Mouse (Mus musculus): ENCODE measurements around the gene Hscb. TPM values are rescaled to one million over a fixed set of nuclear protein-coding genes. Genes with fewer than 3 reads are reported as not detected.

The Hscb gene
- polyA plus RNA-seq, 1 experiment from 2014 or later: 31.3 TPM

DNA sequence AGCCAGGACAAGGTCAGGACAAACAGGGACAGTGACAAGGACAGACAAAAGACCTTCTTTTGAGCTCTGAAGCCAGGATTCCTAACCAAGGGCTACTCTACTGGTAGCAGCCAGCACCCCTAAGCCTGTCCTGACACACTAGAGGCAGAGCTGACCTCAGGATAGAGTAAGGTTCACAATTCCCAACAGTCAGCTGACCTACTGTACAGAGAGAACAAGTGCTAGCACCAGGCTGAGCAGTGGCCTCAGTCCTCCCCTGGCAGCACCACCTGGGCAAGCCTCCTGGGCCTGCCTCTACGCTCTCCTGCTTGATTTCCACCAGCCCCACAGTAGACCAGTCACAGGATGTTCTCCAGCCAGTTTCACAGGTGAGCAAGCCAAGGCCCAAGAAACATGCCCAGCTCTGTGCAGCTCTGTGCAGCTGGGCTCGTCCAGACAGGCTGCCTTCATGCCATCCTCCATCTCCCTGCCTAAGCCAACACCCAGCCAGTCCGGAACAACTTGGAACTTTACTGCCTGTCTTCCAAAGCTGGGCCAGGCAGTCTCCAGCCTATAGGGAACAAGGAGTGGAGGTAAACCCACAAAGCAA is 38.4 kb downstream of the Hscb start:
- Histone ChIP-seq H3K9me3 (no peaks in the 10 kb centered on the region), H3K36me3 (peaks cover 82% of the 10 kb centered on the region), H3K4me1 (peaks cover 8% of the 10 kb centered on the region; the same call in 1 of the 2 replicates), H3K27me3 (no peaks in the 10 kb centered on the region), H3K27ac (no peak overlapping the region), H3K4me2 (replicated peaks) (no peak overlapping the region), H3K4me3 (no peak overlapping the region), H3K9ac (no peak overlapping the region)
- ATAC-seq (ENCODE audit: insufficient number of reproducible peaks, insufficient read depth, low FRiP score, low TSS enrichment): no peak
- 87% methylated on average over 3 of the region's 3 CpGs for WGBS

DNA sequence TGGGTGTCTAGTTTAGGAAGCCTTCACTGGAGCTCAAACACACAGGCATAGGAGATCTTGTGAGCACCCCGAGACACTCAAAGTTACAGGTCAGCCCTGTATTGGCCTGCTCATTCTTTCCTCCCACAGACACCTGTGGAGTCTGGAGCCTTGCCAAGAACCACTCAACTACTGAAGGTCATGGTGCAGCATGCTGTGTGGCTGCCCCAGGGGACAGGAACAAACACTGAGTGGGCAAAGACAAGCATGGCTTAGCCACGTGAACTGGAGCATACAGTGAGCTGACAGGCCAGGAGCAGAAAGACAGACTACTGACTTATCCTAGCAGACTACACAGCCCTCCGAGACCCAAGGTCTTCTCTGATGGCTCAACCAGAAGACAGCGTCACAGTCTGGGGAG is 41.9 kb downstream of the Hscb start:
- WGBS: 78% methylated on average over 4 of the region's 4 CpGs
- no peaks in the 10 kb centered on the region for H3K4me1 ChIP-seq

DNA sequence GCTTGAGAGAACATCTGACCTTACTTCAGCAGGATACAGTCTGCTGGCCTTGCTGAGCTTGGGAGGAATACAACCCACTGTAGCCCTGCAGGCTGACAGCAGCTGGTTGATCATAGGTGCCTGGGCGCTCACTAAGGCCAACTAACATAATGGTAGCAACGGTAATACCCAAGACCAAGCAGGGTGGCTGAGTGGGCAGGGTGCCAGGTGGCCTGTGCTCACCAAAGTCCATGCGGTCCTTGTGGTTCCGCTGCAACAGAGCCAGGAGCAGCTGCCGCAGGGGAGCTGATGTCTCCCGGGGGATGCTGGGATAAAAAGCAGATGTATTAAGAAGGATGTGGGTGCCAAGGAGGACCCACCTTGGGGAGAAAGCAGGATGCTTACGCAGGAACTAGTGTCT is 45.2 kb downstream of the Hscb start:
- no peak overlapping the region for H3K9ac ChIP-seq
- no peak overlapping the region for H3K27ac ChIP-seq
- H3K4me2 ChIP-seq (replicated peaks): no peak overlapping the region
- WGBS: 96% methylated on average over 7 of the region's 7 CpGs
- H3K9me3 ChIP-seq: no peaks in the 10 kb centered on the region
- H3K4me3 ChIP-seq: no peak overlapping the region
- H3K27me3 ChIP-seq: no peaks in the 10 kb centered on the region
- no peak for ATAC-seq (ENCODE audit: insufficient number of reproducible peaks, insufficient read depth, low FRiP score, low TSS enrichment)
- no peaks in the 10 kb centered on the region for H3K4me1 ChIP-seq
- H3K36me3 ChIP-seq: peaks cover 96% of the 10 kb centered on the region

More for the DNA sequence above, 41.9 kb downstream of the Hscb start:
- ATAC-seq (ENCODE audit: insufficient number of reproducible peaks, insufficient read depth, low FRiP score, low TSS enrichment): no peak
- Histone ChIP-seq H3K36me3 (peaks cover 93% of the 10 kb centered on the region), H3K27ac (no peak overlapping the region), H3K4me3 (no peak overlapping the region), H3K9ac (no peak overlapping the region), H3K27me3 (no peaks in the 10 kb centered on the region), H3K4me2 (replicated peaks) (no peak overlapping the region), H3K9me3 (no peaks in the 10 kb centered on the region)

DNA sequence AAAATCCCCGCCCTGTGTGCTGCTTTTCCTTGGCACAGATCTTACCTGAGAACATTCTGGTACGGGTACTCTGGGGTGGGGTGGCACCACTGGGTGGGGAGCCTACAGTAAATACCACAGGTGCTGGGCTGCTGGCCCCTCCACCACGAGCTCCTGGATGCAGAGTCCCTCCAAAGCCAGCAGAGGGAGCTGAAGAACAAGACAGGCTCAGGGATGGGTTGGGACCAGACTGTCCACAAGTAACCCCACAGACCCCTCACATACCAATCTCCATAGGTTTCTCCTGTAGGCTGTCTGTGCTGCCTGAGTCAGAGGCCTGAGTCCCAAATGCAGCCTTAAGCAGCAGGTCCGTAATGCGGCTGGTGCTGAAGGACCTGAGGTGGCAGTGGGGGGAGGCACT is 50.9 kb downstream of the Hscb start:
- no peak overlapping the region for H3K9ac ChIP-seq
- ATAC-seq (ENCODE audit: insufficient number of reproducible peaks, insufficient read depth, low FRiP score, low TSS enrichment): no peak
- H3K27ac ChIP-seq: no peak overlapping the region
- no peaks in the 10 kb centered on the region for H3K9me3 ChIP-seq
- 67% methylated on average over 5 of the region's 5 CpGs for WGBS
- no peaks in the 10 kb centered on the region for H3K27me3 ChIP-seq
- H3K4me1 ChIP-seq: no peaks in the 10 kb centered on the region
- no peak overlapping the region for H3K4me3 ChIP-seq
- peaks cover 94% of the 10 kb centered on the region for H3K36me3 ChIP-seq
- H3K4me2 ChIP-seq (replicated peaks): no peak overlapping the region

DNA sequence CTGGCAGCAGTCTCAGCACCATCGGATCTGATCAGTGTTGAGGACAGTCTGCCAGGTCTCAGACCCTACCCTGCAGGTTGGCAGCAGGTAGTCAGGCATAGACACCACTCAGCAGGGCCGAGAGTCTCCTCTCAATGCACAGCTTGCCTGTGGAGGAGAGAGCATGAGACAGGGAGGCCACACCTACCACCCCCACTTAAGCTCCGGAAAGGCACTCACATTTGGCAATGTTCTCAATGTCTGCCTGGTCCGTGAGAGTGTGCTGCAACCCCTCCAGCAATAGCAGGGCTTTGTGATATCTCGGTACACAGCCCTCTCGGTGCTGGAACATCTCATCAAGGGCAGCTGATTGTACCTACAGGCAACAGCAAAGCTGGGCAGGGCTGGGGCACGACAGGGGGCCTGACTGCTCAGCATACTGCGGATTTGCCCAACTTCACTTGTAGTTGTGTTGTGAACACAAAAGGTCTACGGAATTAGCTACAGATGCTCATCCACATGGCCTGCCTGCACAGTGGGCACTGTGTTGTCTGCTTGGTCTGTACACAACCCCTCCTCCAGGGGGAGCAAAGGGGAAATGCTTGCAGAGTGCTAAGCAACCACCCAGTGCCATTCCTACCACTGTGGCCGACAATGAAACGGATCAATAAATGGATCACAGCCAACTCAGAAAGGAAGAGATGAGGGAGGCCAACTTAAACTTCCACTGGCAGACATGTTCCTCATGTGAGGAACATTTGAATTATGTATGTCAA is 53.3 kb downstream of the Hscb start:
- Histone ChIP-seq H3K9me3 (no peaks in the 10 kb centered on the region), H3K4me3 (no peak overlapping the region), H3K4me2 (replicated peaks) (no peak overlapping the region), H3K4me1 (no peaks in the 10 kb centered on the region), H3K27me3 (no peaks in the 10 kb centered on the region), H3K9ac (no peak overlapping the region), H3K36me3 (peaks cover 70% of the 10 kb centered on the region), H3K27ac (no peak overlapping the region)
- no peak for ATAC-seq (ENCODE audit: insufficient number of reproducible peaks, insufficient read depth, low FRiP score, low TSS enrichment)
- WGBS: 84% methylated on average over 11 of the region's 11 CpGs

DNA sequence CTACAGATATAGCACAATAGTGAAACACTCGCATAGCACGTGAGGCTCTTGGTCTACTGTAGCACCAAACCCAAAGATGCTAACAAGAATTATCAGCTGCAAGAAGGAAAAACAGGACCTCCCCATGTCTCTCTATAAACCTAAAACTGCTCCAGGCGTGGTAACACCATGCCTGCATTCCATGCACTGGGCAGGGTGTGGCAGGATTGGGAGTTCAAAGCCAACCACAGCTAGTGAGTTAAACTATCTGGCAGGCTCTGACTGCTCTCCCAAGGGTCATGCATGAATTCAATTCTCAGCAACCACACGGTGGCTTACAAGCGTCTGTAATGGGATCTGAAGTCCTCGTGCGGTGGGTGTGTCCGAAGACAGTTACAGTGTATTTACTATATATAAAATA is 56.4 kb downstream of the Hscb start:
- Histone ChIP-seq H3K4me2 (replicated peaks) (no peak overlapping the region), H3K9me3 (no peaks in the 10 kb centered on the region), H3K9ac (no peak overlapping the region), H3K4me3 (no peak overlapping the region), H3K4me1 (peaks cover 9% of the 10 kb centered on the region; the same call in 1 of the 2 replicates), H3K27me3 (no peaks in the 10 kb centered on the region), H3K36me3 (peaks cover 44% of the 10 kb centered on the region), H3K27ac (no peak overlapping the region)
- ATAC-seq (ENCODE audit: insufficient number of reproducible peaks, insufficient read depth, low FRiP score, low TSS enrichment): no peak
- 64% methylated on average over 8 of the region's 8 CpGs for WGBS

DNA sequence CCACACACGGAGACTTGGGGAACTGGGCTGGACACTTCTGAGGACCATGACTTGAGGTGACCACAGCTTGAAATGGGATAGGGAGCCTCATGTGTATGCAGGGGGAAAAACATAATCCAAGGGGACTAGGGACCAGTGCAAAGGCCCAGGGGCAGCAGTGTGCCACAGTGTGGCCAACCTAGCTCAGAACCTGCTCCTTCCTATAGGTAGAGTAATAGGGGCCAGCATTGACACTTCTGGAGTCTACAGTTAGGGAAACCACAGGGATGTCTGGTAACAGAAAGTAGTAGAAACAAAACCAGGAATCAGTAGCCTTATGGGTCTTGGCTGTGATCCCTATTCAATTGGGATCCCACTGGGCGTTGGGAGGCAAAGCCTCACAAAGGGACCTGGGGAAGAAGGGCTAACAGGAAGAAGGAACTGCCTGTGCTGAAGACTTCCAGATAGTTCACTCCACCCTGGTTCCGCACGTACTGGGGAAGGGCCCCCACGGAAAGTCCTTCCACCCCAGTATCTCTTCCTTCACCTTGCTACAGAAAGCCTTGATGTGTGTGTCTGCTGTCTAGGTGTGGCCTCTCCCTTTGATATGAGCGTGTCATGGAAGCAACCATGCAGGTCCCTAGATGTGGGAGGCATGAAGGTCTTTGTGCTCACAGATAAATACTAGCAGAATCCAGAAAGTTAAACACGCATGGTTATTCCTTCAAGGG is 57.9 kb downstream of the Hscb start:
- Histone ChIP-seq H3K36me3 (peaks cover 42% of the 10 kb centered on the region), H3K9me3 (no peaks in the 10 kb centered on the region), H3K27me3 (no peaks in the 10 kb centered on the region), H3K9ac (no peak overlapping the region), H3K4me1 (peaks cover 9% of the 10 kb centered on the region; the same call in 1 of the 2 replicates), H3K4me3 (no peak overlapping the region), H3K4me2 (replicated peaks) (no peak overlapping the region), H3K27ac (no peak overlapping the region)
- no peak for ATAC-seq (ENCODE audit: insufficient number of reproducible peaks, insufficient read depth, low FRiP score, low TSS enrichment)
- WGBS: 84% methylated on average over 7 of the region's 7 CpGs

DNA sequence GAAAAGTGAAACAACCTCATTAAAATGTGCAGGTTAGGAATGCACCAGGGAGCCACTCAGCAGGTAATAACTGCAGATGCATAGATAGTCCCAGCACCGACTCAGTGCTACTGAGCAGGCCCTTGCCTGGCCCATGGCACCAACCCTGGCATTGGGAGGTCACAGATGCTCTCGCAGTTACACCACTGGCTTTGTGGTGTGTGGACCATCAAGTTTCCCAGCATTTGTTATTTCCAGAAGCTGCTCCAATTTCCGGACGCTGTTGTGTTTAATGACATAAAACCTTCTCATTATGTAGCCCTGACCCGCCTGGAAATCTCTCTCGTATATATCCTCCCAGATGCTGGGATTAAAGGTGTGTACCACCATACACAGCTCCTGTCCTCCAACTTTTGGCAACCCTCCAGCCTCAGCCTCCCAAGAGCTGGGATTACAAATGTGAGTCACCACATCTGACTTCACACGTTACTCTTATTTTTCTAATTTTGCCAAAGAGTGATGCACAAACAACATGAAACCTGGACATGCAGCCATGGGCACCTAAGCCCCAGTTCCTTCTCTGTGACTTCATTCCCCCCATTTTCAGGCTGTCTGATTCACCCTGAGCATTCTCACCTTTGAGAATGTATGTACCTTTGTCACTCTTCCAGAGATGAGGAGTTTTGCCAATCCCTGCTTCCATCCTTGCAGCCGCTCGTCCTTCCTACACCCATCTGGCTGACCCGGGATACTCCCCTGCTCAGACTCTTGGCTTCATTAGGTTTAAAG is 58.6 kb downstream of the Hscb start:
- H3K4me2 ChIP-seq (replicated peaks): peak overlapping the region; percentile 72
- no peaks in the 10 kb centered on the region for H3K27me3 ChIP-seq
- peak overlapping the region; percentile 83 for H3K9ac ChIP-seq
- peaks cover 9% of the 10 kb centered on the region; the same call in 1 of the 2 replicates for H3K4me1 ChIP-seq
- 60% methylated on average over 10 of the region's 10 CpGs for WGBS
- 0 out of 2 replicates have a peak overlapping the region, but pooled peaks have one; percentile 43 for H3K27ac ChIP-seq
- peak overlapping the region; percentile 80 for H3K4me3 ChIP-seq
- H3K9me3 ChIP-seq: no peaks in the 10 kb centered on the region
- ATAC-seq (ENCODE audit: insufficient number of reproducible peaks, insufficient read depth, low FRiP score, low TSS enrichment): no peak
- H3K36me3 ChIP-seq: peaks cover 42% of the 10 kb centered on the region

DNA sequence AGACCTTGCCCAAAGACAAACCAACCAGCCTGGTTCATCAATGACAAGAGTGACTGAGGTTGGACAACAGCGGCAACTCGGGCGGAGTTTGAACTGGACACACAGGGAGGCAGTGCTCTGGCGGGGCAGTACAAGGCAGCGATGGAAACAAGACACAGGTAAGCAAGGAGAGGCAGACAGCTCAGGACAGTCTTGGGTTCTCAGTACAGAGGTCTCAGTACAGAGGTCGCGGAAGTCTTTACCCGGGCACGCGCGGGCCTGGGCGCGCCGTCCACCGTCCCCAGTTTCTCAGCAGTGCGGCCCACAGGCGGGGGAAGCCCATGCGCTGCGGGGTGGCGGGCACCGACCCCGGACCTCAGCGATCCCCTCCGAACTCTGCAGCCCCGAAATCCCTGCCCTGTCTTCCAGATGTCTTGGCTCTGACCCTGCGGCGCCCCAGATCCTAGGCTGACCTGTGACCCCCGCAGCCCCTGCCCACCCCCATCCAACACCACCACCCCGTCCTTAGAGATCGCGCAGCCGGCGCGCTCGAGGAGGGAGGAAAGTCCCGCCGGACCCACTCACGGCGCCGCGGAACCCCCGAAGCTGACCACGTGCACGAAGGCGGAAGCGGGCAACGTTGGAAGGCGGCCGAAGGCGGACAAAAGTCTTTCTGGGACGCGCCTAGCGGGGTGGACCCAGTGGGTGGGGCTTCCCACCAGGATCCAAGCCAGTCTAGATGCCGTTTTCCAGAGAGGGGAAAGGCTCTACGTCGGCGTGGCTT is 59.4 kb downstream of the Hscb start, which contains the start of gene Pus1:
Pus1 (minus strand) TSS at position 662 of the 763 bp plus-strand sequence.
- WGBS: under 1% methylated on average over 57 of the region's 57 CpGs
- H3K27me3 ChIP-seq: no peaks in the 10 kb centered on the region
- H3K9me3 ChIP-seq: no peaks in the 10 kb centered on the region
- peak within 1 kb of the TSS; percentile 83 for H3K9ac ChIP-seq
- peak within 1 kb of the TSS; percentile 80 for H3K4me3 ChIP-seq
- H3K4me1 ChIP-seq: peaks cover 9% of the 10 kb centered on the region; the same call in 1 of the 2 replicates
- peaks cover 44% of the 10 kb centered on the region for H3K36me3 ChIP-seq
- H3K4me2 ChIP-seq (replicated peaks): peak within 1 kb of the TSS; percentile 72
- H3K27ac ChIP-seq: 0 out of 2 replicates have a peak within 1 kb of the TSS, but pooled peaks have one; percentile 43
- ATAC-seq (ENCODE audit: insufficient number of reproducible peaks, insufficient read depth, low FRiP score, low TSS enrichment): peak; percentile 67

DNA sequence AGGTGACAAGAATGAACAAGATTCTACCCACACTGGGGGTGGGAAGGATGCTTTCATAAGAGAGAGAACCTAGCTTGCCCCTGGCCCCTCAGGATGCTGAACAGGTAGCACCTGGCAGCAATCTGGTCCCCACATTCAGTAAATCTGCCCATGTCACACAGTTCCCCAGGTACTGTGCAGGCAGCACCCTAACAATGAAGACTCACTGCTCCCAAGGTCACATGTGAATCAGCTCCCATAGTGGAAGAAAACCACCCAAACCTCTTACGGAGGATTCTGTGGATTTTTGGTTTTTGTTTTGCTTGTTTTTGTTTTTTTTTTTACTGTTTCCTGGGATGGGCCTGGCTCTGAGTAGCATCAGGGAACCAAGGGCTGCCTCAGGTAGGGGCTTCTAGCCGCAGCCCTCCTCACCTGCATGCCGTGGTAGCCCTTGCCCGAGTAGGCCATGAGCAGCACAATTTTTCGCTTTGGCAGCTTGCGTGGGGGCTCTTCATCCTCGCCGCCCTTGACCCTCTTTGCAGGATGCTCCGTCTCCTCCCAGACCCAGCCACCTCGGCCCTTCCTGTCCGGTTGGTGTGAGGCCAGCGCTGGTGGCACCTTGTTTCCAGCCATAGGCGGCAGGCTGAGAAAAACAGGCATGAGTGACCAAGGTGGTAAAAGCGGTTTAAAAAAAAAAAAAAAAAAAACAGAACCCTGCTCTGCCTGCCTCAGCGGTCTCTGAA is 60.1 kb downstream of the Hscb start:
- peaks cover 9% of the 10 kb centered on the region; the same call in 1 of the 2 replicates for H3K4me1 ChIP-seq
- 19% methylated on average over 15 of the region's 15 CpGs for WGBS
- peaks cover 46% of the 10 kb centered on the region for H3K36me3 ChIP-seq
- ATAC-seq (ENCODE audit: insufficient number of reproducible peaks, insufficient read depth, low FRiP score, low TSS enrichment): no peak
- no peaks in the 10 kb centered on the region for H3K9me3 ChIP-seq
- H3K4me3 ChIP-seq: peak overlapping the region; percentile 80
- H3K9ac ChIP-seq: peak overlapping the region; percentile 83
- H3K4me2 ChIP-seq (replicated peaks): peak overlapping the region; percentile 72
- H3K27ac ChIP-seq: no peak overlapping the region
- no peaks in the 10 kb centered on the region for H3K27me3 ChIP-seq
